Mouse (Mus musculus) brain, adult 2 months (tissue): ENCODE measurements around the gene Nav2.
A peak's percentile ranks its signal among the peaks of the same experiment; 100 is the strongest.

Experiments used
- DNase-seq: peaks from one replicate; pipeline ENCODE4 v3.0.0; 2011; ENCODE audit warnings: low read depth, low spot score

Nav2 gene

GRCm38 (mm10) chr7:48888751-48889150, 19.8 kb upstream of the Nav2 start:
- no peak for DNase-seq

GRCm38 (mm10) chr7:48891029-48891428, 17.5 kb upstream of the Nav2 start:
- no peak for DNase-seq

DNA sequence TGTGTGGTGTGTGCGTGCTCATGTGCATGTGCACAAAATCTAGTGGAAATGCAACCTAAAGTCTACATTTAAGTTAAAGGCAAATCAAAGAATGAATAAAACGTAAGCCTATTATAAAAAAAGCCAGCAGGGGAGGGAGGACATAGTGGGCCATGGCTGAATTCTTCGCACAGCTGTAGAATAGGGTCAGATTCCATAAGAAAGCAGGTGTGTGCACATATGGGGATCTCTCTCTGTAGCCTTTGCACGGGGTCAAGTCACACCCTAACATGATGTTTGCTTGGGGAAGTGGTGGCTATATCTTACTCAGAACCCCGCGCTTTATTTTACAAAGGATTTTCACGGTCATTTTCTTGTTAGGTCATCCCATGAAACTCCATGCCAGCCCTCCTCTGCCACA, 15.4 kb upstream of the Nav2 start:
- no peak for DNase-seq

- DNase-seq = peak; percentile 66
Observed at GRCm38 (mm10) chr7:48894152-48894551, 14.4 kb upstream of the Nav2 start.

DNA sequence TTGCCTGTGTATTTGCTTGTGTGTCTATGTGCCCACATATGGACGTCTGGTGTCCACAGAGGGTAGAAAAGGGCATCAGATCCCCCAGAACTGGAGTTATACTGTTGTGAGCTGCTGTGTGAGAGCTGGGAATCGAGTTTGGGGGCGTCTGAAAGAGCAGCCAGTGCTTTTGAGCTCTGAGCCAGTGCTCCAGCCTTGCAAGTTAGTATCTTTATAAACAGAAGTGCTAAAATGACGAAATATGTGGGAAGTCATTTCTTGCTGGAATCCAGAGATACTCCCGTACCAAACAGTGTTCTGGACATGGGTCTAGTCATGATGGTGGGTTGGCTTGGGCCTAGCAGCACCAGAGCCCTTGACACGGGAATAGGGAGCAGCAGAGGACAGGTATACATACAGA, 13.8 kb upstream of the Nav2 start:
- DNase-seq = peak; percentile 55

DNA sequence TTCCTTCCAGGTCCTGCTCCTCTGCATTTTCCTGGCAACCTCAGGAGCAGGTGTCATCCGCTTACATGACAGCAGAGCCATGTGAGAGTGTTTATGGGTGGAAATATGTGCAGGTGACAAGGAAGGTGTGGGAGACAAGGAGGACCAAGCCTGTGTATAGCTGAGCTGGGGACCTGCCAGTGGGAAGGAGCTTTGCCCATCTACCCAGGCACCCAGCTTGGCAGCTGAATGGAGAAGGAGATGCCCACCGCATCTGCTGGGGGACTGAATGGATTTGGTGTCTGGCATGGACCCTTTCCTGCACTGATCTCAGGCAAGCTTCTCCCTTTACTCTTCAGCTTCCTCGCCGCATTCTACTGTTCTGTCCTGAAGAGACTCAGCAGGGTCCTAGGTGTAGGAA, 13.0 kb upstream of the Nav2 start:
- DNase-seq = no peak

- DNase-seq = no peak
Observed at GRCm38 (mm10) chr7:48896051-48896450, 12.5 kb upstream of the Nav2 start.

- no peak for DNase-seq
Observed at GRCm38 (mm10) chr7:48897539-48898163, 10.9 kb upstream of the Nav2 start.

DNA sequence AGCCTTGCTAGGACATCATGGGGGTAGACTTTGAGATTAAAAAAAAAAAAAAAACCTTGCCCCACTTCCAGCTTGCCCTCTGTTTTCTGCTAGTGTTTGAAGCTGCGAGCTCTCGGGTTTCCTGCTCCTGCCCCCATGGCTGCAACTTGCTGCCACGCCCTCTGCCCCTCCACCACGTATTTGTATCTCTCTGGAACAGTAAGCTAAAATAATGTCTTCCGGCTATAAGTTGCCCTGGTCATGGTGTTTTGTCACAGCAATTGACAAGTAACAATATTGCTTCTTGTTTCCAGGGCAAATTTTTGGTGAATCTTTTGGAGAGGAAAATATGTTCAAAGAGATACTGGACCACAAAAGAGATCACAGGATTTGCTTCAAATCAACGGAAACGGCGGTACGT, 10.1 kb upstream of the Nav2 start:
- DNase-seq = no peak

- DNase-seq = peak; percentile 52
Observed at GRCm38 (mm10) chr7:48900408-48901167, 7.9 kb upstream of the Nav2 start.

DNA sequence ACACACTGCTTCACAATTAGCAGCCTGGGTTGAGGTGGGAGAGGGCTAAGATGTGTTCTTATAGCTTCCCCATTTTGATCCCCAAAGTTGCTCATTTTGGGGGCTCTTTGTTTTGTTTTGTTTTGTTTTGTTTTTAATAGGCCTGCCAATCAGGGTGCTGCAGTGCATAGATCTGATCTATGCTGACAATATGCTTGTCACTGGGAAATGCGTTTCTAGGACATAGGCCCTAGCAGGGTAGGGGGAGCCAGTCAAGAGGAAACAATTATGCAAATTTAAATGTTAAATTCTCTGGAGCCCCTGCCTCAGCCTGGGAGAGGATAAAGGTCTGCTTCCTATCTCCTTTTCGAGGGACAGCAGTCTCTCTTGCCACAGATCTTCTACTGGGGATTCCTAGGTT, 6.1 kb upstream of the Nav2 start:
- DNase-seq = no peak

GRCm38 (mm10) chr7:48909342-48909671, 791 bp downstream of the Nav2 start:
- no peak for DNase-seq

GRCm38 (mm10) chr7:48910282-48910681, 1.8 kb downstream of the Nav2 start:
- DNase-seq = peak; percentile 28

DNA sequence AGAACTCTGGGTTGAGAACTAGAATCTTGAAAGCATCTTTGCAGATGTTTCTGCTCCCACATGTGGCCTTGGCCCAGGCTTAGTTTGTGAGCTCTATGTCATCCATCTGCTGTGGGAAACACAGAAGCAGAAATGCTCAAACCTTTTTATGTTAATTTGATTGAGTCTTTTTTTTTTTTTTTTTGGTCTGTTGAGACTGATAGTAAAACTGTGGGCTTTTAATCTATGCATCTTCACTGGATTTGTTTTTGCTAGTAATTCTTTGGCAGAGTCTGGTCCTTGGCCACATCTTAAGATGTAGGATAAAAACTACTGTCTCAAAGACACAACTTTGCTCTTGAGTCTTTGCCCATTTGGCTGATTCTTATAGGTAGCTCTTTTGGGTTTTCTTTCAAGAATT, 2.6 kb downstream of the Nav2 start:
- DNase-seq = no peak

DNA sequence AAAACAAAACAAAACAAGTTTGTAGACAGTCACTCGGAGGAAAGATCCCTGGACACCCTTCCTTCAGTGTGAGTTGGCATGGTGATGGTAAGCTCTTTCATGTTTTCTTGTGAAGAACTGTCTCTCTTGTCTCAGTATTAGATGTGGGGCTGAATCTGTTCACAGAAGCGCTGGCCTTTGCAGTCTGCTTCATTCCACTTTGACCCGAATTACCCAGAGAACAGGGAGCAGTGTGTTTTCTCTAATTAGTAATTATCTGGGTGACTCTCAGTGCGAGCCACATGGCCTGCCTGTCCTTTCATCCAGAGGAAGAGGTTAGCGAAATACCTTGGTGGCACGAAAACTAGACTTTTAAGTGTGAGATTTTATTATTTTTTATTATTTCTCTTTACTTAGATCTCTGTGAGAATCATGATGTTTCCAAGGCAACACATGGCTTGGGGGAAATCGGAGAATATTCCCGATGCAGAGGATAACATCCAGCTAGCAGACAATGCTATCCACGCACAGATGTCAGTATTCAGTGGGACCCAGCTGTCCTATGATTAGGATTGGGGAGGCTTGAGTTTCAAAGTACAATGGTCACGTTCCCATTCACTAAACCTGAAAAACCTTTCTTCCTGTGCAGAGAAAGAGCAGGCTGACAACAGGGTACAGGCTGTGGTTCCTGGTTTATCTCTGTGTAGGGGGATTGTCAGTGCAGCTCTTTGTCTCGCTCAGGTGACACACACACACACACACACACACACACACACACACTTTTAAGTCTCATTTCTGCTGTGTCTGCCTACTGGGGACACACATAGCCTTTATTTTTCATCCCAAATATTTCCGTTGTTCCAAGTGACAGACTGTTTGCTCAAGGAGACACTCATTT, 6.4 kb downstream of the Nav2 start:
- peak; percentile 15 for DNase-seq

DNA sequence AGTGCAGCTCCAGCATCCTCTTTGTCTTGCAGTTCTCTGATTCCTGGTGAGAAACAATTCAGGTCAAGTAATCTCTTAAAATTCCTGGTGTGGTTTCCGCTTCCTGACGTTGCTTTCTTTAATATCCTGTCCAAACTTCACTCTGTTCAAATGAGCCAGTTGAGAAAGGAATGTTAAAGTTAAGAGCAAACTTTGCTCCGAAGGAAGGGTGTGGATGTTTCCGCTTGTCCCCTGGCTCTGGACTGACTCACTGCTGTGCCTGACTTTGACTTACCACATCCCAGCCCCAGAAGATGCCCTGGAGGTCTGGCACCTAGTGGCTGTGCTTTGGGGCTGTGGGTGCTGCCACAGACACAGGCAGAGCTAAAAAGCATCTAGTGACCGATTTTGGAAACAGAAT, 8.9 kb downstream of the Nav2 start:
- no peak for DNase-seq

DNA sequence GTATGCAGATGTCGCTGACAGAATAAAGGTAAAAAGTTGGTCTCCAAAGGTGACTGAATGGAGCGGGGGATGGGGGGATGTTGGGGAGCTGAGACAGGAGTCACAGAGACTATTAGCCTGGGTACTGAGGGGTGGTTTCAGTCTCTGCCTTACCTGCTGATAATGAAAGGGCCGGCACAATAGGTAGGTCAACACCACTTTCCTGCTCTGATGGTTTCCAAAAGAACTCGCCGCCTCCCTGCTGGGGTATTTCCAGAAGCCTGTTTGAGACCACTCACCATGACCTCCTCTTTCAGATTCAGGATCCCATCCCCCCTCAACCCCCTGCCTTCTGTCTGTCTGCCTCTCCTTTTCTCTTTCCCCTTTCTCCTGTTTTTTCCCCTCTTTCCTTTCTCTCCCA, 9.5 kb downstream of the Nav2 start:
- DNase-seq = no peak

DNA sequence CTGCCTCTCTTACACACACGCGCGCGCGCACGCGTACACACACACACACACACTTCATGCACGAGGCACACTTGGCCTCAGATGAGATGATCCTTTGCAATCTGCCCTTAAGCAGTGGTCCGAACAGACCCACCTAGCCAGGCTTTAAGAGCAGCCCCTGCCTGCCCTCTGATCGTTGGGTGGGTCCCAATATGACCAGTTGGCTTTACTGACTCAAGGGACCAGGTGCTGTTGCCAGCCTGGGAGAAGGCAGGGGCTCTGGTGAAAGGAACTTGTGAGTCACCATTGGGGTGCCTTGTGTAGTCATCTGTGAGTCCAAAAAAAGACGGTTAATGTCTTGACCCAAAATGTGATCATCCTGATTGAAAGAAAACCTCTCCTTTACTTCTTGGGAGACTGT, 9.9 kb downstream of the Nav2 start:
- DNase-seq = no peak

DNA sequence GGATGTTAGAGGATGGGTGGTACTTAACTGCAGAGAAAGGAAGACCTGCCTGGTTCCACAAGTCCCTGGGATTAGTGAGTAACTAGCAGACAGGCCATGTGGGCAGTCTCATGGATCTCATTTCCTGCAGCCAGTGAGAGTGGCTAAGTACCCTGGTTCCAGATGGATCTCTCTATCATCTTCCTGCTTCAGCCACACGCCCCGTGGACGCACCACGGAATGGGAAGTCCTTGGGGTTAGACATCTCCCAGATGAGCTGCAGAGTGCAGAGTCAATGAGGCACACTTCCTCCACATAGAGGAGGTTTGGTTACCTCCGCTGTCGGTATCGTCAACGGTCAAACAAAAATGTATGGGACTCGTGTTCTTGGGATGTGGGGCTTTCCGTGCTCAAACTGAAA, 15.1 kb downstream of the Nav2 start:
- no peak for DNase-seq

- no peak for DNase-seq
Observed at GRCm38 (mm10) chr7:48925214-48925613, 16.7 kb downstream of the Nav2 start.

- peak; percentile 85 for DNase-seq
Observed at GRCm38 (mm10) chr7:48928364-48928763, 19.8 kb downstream of the Nav2 start.

DNA sequence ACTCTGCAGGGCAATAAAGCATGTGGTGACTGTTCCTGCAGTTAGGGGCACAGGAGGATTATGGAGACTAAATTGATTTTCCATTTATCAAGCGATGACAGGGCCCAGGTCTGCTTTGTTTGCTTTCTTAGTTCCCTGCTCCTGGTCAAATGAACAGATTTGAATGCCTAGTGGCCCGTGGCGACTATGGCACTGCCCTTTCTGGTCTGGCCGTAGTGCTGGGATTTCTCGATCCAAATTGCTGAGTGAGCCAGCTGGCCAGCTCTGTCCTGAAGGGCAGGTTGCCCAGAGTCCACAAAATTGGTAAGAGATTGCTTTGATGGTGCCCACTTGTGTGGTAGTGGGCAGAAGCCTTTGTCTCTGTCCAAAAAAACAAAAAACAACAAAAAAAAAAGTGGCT, 21.9 kb downstream of the Nav2 start:
- DNase-seq = peak; percentile 96

DNA sequence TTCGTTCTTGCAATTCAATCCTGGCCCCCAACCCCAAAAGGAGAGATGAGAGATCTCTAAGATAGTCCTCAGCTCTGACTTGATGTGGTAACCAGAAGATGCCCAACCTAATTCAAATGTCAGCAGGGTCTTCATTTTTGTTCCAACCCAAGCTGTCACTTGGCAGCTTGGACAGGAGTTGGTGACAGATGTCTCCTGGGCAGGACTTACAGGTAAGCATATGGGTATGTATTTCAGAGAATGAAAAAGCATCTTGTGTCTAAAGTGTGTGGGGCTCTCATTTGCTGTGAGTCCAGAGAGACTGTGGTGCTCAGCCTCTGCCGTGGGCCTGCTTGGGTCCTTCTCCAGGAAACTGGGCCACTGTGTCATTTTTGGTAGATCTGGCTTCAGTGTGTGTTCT, 23.6 kb downstream of the Nav2 start:
- peak; percentile 92 for DNase-seq
